Mouse (Mus musculus) right cerebral cortex, postnatal 14 days (tissue): Measurements from ENCODE around the gene Piezo1.

Experiments used
- DNase-seq: peaks from one replicate; pipeline ENCODE4 v3.0.0; 2022

Piezo1 gene

GRCm38 (mm10) chr8:122484831-122485230 is 66.3 kb downstream of the Piezo1 start:
- DNase-seq: no peak

- no peak for DNase-seq
These were observed 67.3 kb downstream of the Piezo1 start for GRCm38 (mm10) chr8:122483877-122484276.

- DNase-seq: no peak
These were observed 68.7 kb downstream of the Piezo1 start for GRCm38 (mm10) chr8:122482448-122482847.

- DNase-seq: peak; percentile 96
These were observed 75.4 kb downstream of the Piezo1 start, which contains the start of the genes Rnf166 and Ctu2 for GRCm38 (mm10) chr8:122475580-122476320. Gene Rnf166, minus strand, starts transcription at chr8:122476064. Gene Ctu2, plus strand, starts transcription at chr8:122476143.

- DNase-seq: no peak
These were observed 76.1 kb downstream of the Piezo1 start for GRCm38 (mm10) chr8:122474951-122475560.

GRCm38 (mm10) chr8:122473911-122474421 is 77.2 kb downstream of the Piezo1 start:
- DNase-seq: no peak

GRCm38 (mm10) chr8:122470691-122471090 is 80.4 kb downstream of the Piezo1 start:
- DNase-seq: peak; percentile 4

- peak; percentile 8 for DNase-seq
These were observed 81.2 kb downstream of the Piezo1 start for GRCm38 (mm10) chr8:122469965-122470364.

GRCm38 (mm10) chr8:122469407-122469806 is 81.7 kb downstream of the Piezo1 start:
- DNase-seq: peak; percentile 7

GRCm38 (mm10) chr8:122467816-122468215 is 83.3 kb downstream of the Piezo1 start:
- no peak for DNase-seq

GRCm38 (mm10) chr8:122464985-122465384 is 86.1 kb downstream of the Piezo1 start:
- DNase-seq: no peak

GRCm38 (mm10) chr8:122463651-122464640 is 87.2 kb downstream of the Piezo1 start:
- DNase-seq: no peak

- no peak for DNase-seq
These were observed 88.6 kb downstream of the Piezo1 start for GRCm38 (mm10) chr8:122462510-122462909.

- peak; percentile 27 for DNase-seq
These were observed 89.5 kb downstream of the Piezo1 start for GRCm38 (mm10) chr8:122461473-122462148.

- no peak for DNase-seq
These were observed 90.3 kb downstream of the Piezo1 start, which contains the start of gene Snai3 for GRCm38 (mm10) chr8:122460524-122461472. Gene Snai3, minus strand, starts transcription at chr8:122460733.

GRCm38 (mm10) chr8:122459990-122460389 is 91.1 kb downstream of the Piezo1 start:
- DNase-seq: no peak

GRCm38 (mm10) chr8:122459218-122459900 is 91.8 kb downstream of the Piezo1 start:
- no peak for DNase-seq

- DNase-seq: no peak
These were observed 94.0 kb downstream of the Piezo1 start for GRCm38 (mm10) chr8:122457171-122457570.

- no peak for DNase-seq
These were observed 96.7 kb downstream of the Piezo1 start for GRCm38 (mm10) chr8:122454409-122454808.

- DNase-seq: no peak
These were observed 99.0 kb downstream of the Piezo1 start for GRCm38 (mm10) chr8:122452154-122452553.
